Mouse (Mus musculus): ENCODE measurements around the gene Acsf2. TPM values are rescaled to one million over a fixed set of nuclear protein-coding genes. Genes with fewer than 3 reads are reported as not detected.
A peak's percentile ranks its signal among the peaks of the same experiment; 100 is the strongest.
"Not testable (repeated sequence)": the region's sequence is repeated elsewhere in the genome, so short reads cannot be mapped to it uniquely, and the experiment has no call there.

The Acsf2 gene
- total RNA-seq (2021): 10 to 100 TPM in 1 of 2 experiments, 1 to 10 TPM in 1; 9.1 to 10.3 TPM

DNA sequence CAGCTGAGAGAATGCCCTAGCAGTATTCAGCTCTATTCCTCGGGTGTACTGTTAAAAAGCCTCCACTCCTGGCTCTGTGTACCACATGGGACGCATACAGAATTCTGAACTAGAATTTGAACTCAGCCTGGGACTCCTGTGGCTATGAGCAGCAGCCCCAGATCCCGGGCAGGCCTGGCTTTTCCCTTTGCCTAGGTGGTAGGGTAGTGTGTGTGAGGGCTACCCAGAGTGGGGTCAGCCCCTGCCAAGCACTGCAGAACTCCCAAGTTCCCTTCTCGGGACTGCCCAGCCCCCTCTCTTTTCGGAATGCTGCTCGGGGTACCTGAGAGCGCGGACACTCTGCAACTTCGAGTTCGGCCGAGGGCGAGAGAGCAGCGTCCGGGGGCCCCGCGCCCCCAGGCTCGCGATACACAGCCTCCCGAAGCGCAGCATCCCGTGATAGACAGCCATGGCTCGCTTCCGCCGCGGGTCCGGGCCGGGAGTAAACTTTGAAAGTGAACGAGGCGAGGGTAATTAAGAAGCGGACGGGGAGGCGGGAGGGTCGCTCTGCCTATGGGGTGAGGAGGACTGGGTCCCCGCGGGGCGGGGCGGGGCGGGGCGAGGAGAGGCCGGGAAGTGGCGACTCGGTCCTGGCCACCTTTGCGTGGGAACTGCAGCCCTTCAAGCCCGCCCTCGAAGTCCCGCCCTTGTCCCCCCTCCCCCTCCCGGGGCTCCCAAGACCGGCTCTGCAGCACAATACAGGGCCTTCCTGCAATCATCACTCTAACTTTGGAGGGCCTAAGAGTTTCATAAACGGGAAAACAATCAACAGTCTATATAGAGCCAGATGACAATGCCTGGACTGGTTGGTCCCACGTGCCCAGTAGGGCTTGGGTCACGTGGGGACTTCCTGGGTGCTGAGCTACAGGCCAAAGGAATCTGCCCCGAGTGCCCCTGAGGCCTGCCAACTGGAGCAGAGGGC, at the start of gene Acsf2:
TSS of gene Acsf2 (minus strand) at position 551 of the 961 bp plus-strand sequence.
- intact Hi-C loops (cut with DNase I): no loop called here
- peak; percentile 75 for DNase-seq

GRCm38 (mm10) chr11:94651241-94651640, 49.6 kb upstream of the Acsf2 start:
- DNase-seq; intact Hi-C loops (cut with DNase I): not testable (repeated sequence)

DNA sequence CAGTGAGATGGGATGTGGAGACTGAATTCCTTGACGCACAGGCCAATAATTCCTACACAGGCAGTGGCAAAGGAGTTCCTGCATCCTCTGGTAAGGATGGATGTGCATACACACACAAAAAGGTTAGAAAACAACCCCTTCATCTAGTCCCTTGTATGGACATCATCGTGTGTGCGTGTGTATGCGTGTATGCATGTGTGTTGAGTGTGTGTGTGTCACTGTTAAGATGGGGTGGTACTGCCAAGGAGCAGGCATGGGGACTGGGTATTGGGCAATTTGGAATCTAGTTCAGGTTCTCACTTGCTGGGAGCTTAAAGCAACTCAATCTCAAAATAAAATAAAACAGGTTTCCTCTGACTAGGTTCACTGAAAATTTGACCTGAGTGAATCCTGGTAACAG, 44.8 kb upstream of the Acsf2 start:
- no peak for DNase-seq
- intact Hi-C loops (cut with DNase I): no loop called here

DNA sequence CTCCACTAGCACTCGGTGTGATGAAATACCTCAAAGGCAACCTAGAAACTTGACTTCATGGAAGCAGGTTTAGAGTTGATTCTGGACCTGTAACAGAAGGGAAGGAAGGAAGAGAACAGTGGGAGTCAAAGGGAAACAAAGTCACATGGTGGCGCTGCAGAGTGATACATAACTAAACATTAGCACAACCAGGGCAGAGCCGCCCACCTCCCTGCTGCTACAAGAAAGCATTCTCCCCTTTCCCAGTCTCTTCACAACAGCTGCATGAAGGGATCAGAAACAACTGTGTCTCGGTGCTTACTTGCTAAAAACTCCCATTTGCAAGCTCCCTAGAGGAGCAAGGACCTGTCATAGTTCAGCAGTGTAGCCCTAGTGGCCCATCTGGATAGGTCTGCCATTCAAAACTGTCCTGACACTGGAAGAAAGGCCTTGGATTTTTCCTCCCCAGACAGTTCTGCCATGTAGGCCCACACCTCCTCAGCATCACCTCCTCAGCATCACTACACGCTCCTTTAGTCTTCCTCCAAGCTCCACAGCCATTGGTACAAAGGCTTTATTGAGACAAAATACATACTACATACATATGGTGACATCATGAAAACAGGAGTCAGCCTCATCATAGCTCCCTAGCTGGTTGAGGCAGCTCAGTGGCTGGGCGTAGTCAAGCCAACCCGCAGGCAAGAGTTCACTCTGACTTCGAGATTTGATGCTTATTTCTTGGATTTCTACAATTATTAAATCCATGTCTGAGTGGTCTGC, 43.0 kb upstream of the Acsf2 start:
- DNase-seq: no peak
- intact Hi-C loops (cut with DNase I): no loop called here

- intact Hi-C loops (cut with DNase I): no loop called here
- DNase-seq: no peak
Observed at GRCm38 (mm10) chr11:94634431-94634830, 32.8 kb upstream of the Acsf2 start.

DNA sequence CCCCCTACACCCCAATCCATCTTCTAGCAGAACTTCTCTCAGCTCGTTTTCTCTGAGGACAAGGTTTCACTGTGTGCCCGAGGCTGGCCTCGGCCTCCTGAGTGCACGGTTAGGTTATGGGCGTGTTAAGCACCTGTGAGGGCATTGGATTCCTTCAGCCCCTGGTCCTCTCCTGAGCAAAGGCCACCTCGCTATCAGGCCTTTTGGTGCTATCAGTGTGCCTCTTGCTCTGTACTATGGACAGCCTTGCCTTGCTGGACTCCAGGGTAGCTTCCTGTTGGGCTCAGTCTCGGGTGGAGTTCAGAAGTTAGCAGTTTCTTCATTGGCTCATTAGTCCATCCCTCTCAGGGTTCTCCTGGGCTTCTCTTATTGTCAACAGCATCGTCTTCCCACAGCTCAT, 31.3 kb upstream of the Acsf2 start:
- intact Hi-C loops (cut with DNase I): no loop called here
- DNase-seq: no peak

DNA sequence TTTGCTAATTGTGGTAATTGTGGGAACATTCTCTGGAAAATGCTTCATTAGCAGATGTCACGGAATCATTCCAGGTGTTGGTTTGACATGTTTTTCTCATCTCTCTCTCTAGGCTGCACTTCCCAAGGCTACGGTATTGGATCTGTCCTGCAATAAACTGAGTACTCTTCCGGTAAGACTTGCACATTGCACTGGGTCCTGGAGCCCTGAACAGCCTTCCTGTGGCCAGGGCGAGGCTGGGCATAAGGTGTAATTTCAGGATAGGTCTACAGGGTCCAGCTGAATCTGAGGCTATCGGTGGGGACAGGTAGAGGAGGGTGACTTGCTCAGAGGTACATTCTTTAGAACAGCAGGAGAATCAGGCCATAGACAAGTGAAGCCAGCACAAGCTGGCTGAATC, 30.3 kb upstream of the Acsf2 start:
- DNase-seq: no peak
- intact Hi-C loops (cut with DNase I): no loop called here

DNA sequence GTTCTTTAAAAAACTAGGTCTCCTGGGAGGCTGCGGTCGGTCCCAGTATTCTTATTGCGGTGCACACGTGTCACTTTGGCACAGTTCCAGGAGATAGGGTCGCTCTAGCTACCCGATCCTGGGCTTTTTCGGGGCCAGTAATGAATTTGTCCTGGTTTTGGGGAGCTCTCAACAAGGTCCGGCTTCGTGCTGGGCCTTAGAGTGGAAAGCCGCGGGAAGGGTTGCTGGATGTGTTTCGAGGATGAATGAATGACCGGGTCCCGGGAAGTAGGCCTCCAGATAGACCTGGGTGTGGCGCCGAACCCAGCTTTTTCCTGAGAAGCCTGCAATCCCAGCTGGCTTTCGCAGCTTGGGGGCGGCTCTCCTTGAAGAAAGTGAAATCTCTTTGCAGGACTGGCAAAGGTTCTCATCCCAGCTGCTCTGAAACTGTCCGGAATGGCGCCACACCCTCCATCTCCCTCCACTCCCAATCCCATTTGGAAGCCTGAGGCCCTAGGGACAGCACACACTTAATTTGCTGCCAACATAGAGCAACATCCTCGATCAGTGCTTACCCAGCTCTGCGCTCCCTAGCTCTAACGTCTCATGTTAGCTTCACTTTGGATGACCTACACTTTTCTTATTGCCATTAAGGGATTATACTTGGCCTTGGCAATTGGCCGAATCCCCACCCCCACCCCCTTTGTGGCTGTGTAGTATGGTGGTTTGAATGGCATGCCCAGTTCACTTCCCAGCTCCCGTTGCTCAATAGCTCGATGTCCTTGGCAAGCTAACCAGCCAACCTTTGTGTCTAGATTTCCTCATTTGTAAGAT, 28.7 kb upstream of the Acsf2 start:
- peak; percentile 23 for DNase-seq
- intact Hi-C loops (cut with DNase I): no loop called here

- intact Hi-C loops (cut with DNase I): no loop called here
- DNase-seq: no peak
Observed at GRCm38 (mm10) chr11:94629884-94630198, 28.2 kb upstream of the Acsf2 start.

DNA sequence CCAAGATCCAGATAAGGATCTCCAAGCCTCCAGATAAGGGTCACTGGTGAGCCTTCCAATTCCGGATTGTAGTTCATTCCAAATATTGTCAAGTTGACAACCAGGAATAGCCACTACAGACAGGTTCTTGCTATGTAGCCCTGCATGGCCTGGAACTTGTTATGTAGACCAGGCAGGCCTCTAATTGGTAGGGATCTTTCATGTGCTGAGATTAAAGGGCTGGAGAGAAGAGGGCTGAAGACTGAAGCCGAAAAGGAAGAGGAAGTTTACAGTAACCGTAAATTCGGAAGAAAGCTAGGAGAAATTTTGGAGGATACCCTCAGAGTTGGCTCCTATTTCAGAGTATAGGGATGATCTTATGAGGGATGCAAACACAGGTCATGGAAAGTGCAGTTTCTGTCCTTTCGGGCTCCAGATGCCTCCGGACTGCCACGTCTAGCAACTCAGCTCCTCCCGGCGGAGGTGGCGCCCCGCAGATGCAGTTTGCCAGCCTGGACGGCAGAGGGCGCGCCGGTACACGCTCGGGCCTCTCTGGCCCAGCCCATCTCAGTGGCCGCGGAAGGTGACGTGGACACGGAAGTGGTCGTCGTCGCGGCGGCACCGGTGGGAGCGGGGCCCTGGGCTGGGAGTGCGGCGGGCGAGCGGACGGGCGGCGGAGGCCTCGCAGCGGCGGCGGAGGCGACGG, 27.7 kb upstream of the Acsf2 start, which contains the start of gene Lrrc59:
TSS of gene Lrrc59 (plus strand) at position 569 of the 685 bp plus-strand sequence.
- DNase-seq: peak; percentile 95
- intact Hi-C loops (cut with DNase I): no loop called here

GRCm38 (mm10) chr11:94622162-94622561, 20.5 kb upstream of the Acsf2 start:
- intact Hi-C loops (cut with DNase I): no loop called here
- no peak for DNase-seq

DNA sequence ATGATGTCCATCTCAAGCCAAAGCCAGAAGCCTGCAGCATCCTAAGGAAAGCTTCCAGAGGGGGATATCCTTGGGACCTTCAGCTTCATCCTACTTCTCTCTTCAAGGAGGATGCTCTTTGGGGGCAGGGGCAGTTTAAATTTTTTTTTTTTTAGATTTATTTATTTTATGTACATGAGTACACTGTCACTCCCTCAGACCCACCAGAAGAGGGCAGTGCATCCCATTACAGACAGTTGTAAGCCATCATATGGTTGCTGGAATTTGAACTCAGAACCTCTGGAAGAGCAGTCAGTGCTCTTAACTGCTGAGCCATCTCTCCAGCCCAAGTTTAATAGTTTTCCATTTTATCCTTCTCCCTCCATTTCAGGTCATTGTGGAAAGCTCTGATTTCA, 19.8 kb upstream of the Acsf2 start:
- no peak for DNase-seq
- intact Hi-C loops (cut with DNase I): no loop called here

DNA sequence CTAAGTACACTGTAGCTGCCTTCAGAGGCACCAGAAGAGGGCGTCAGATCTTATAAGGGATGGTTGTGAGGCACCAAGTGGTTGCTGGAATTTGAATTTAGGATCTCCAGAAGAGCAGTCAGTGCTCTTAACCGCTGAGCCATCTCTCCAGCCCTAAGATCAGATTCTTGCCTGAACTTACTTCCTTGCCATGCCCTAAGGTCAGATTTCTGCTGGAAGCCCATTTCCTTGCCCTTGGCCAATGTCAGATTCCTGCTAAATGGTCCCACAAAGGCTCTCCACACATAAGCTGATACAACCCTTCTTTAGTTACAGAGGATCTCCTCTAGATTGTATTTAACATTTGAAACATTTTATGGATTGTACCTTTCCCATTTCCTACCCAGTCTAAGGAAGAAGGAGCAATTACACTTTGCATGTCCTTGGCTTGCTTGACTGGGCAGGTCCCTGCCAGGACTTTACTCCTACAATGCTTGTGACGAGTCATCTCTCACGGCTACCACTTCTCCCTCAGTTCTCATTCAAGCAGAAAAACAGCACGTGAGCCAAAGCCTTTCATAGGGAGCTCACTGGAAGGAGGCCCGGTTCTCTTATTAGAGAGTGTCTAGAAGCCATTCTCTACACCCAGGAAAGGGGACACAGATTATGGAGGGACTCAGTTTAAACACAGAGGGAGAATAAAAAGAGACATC, 19.2 kb upstream of the Acsf2 start:
- DNase-seq: no peak
- intact Hi-C loops (cut with DNase I): no loop called here

GRCm38 (mm10) chr11:94617646-94618045, 16.0 kb upstream of the Acsf2 start:
- no peak for DNase-seq
- intact Hi-C loops (cut with DNase I): loop anchor here (10.0 kb wide), 1 partner anchor 547 kb away; no protein-coding TSS in a partner anchor

DNA sequence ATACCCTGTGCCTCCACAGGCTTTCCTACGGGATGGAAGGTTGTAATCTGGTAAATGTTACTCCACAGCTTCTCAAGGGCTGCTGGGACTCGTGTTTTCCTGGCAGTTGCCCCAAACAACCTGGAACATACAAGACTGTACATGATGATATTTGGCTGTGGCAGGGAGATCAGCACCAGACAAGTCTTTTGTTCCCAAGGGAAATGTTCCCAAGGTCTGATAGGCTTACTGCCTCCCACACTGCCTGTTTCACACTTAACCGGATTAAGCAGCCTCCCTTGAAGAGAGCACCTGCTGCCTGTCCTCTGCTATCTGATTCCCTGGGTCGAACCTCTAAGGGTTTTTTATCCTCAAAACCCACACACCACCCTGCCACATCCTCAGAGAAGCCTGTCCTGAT, 13.8 kb upstream of the Acsf2 start:
- no peak for DNase-seq
- intact Hi-C loops (cut with DNase I): loop anchor here (10.0 kb wide), 1 partner anchor 549 kb away; no protein-coding TSS in a partner anchor

DNA sequence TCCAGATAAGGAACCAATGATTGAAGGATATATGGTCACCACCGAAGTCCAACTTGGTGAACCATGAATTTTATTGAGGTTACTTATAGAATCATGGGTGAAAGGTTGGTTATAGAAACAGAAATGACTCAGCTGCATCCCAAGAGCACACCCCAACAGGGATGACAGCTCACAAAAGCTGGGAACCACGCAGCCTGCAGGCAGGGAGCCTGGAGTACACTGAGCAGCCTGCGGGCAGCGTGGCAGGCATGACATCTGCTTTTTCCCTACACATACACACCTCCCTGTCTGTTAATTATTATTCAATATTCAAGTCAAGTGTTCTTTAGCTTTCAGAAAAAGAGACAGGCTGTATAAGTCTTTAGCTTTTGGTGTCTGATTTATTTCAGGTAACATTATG, 12.9 kb upstream of the Acsf2 start:
- intact Hi-C loops (cut with DNase I): loop anchor here (10.0 kb wide), 1 partner anchor 550 kb away; no protein-coding TSS in a partner anchor
- no peak for DNase-seq

- intact Hi-C loops (cut with DNase I): loop anchor here (10.0 kb wide), 1 partner anchor 554 kb away; no protein-coding TSS in a partner anchor
Observed at GRCm38 (mm10) chr11:94610744-94611740, 9.4 kb upstream of the Acsf2 start.

DNA sequence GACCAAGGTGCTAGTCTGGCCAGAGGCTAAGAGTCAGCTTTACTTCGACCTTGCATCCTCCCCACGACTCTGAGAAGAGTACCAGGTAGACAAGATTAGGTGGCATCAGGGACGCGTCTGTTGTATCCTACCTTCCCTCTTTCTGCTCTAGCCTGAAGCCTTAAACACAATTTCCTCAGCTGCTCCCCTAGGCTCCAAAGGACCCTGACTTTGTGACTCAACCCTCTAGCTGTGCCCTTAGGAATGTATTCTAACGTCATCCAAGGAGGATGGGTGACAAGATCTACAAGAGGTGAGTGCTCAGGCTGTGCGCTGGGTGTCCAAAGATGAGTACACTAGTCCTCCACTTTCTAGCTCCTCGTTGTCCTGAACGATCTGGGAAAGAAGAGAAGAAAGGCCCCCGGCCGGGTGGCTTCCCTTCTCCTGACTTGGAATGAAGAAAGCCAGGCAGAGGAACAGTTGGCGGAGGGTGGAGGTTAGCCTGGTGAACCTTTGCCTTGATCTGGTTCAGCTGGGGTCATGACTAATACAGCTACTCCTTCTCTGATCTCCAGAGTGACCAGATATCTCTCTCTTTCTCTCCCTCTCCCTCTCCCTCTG, 785 bp upstream of the Acsf2 start:
- DNase-seq: no peak
- intact Hi-C loops (cut with DNase I): no loop called here

More at GRCm38 (mm10) chr11:94610744-94611740, 9.4 kb upstream of the Acsf2 start:
- no peak for DNase-seq
